Mouse (Mus musculus) 3134 (cell line): ENCODE measurements around the gene Chmp4b.

Source experiments
- DNase-seq: peaks from one replicate; pipeline ENCODE4 v3.0.0-alpha.2; 2011; ENCODE audit warnings: low spot score; ENCODE audit not compliant: insufficient read length; ENCODE audit errors: extremely low read depth

The Chmp4b gene

DNA sequence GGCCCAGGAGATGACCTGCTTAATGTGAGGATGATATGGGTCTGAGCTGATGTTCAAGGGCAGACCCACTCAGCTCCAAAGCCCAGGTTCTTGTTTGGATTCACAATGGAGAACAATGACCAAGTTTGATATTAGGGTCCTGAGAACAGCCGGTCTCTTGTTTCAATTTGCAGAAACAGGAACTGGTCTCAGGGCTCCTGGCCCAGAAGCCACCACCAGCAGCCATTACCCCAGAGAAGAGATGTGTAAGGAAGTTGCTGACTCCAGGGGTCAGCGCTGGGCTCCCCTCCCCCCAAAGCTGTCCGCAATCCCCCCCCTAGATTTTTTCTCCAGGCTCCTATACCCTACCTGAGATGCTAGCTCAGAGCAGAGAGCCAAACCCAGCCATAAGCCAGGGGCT is 62.5 kb downstream of the Chmp4b start:
- DNase-seq, result no peak

DNA sequence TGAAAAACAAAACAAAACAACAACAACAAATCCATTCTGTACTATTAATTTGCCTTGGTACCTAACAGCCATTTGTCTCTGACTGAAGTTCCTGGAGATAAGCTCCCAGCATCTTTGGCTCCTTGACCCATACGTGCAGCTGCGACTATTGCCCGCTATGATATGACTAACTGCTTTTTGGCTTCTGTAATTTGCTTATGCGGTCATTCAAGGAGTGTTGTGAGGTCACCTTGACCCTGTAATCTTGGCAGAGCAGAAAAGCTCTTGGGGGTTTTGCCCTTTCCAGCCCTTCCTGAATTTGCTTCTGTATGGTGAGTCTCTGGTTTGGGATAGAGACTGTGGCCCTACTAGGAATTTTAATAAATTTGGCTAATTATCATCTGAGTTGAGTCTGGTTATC is 65.1 kb downstream of the Chmp4b start:
- DNase-seq, result no peak

DNA sequence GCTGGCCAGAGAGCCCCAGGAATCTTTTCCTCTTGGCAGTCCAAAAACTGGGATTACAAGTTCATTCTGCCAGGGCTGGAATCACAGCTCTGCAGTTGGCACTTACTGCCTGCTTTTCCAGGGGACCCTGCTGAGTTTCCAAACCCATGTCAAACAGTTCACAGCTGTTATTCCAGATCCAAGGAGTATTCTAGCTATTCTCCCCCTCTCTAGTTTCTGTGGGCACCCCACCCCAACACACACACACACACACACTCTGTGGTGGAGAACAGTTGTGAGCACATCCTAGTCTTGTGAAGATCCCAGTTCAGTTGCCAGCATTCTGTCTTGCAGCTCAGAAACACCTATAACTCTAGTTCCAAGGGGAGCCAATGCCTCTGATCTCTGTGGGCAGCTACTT is 65.6 kb downstream of the Chmp4b start:
- no peak for DNase-seq

DNA sequence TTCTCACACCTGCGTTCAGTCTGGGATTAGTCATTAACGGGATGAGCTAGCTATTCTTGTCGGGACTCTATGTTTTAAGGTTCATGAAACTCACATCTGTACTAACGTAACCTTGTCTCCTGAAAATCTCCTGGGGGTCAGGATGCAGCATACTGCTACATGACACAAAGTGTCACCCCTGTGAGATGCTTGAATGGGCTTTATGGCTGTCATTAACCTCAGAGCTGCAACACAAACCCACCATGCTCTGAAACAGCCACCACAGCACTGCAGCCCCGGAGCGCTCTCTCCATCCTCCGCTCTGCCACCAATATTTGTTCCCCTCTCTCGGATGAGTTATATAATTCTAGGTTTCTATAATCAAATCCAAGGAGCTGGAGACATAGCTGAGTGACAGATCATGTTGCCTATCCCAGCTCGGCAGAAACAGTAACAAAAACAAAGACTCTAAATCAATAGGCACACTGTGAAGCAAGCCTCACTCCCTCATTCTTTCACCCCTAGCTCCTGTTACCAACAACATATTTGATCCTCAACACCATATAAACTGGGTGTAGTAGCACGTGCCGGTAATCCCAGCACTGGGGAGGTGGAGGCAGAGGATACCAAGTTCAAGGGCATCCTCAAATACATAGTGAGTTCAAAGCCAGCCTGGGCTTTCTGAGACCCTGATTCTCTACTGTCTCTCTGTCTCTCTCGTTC is 67.5 kb downstream of the Chmp4b start:
- no peak for DNase-seq

DNA sequence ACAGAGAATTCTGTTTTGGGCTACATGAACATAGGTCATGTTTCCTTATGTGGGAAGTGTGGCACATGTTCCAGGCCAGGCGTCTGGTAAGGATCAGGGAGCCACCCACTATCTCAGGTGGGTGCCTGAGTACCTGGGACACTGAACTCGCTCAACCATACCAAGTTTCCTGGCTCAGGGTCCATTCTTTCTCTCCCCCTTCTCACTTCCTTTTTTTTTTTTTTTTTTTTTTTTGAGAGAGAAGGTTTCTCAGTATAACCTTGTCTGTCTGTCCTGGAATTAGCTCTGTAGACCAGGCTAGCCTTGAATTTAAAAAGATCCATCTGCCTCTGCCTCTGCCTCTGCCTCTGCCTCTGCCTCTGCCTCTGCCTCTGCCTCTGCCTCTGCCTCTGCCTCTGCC is 68.8 kb downstream of the Chmp4b start:
- DNase-seq, result no peak

DNA sequence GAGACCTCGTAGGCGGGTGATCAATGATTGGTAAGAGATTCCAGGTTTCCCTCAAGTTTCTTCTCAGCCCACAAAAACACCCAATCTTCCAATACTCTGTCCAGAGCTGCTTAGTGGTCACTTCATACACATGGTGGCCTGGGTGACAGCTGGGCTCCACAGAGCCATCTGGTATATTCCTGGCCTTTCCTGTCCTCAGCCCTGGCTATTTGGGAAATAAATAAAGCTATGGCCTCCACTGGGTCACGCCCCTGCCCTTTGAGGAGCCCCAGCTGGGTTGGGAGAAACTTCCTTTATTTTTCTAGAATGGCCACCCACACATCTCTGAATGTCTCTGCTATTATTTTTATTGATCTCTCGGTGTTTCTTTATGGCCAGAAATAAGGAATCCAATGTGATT is 72.0 kb downstream of the Chmp4b start:
- DNase-seq, result no peak

DNA sequence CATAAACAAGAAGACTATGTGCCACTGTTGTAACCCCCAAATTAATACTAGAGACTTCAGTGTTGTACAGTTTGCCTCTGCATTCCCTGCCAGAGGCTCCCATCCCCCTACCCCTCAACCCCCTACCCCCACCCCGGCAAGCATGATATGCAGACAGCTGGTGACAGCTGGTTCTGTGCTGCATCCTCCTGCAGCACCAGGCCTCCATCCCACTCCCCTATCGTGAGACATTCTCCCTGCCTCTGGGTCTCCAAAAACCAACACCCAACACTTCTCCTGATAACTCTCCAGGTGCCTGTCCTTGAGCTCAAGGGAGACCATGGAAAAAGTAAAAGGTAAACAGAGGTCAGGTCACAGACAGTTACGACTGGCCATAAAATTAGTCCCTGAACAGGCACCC is 78.2 kb downstream of the Chmp4b start:
- no peak for DNase-seq

DNA sequence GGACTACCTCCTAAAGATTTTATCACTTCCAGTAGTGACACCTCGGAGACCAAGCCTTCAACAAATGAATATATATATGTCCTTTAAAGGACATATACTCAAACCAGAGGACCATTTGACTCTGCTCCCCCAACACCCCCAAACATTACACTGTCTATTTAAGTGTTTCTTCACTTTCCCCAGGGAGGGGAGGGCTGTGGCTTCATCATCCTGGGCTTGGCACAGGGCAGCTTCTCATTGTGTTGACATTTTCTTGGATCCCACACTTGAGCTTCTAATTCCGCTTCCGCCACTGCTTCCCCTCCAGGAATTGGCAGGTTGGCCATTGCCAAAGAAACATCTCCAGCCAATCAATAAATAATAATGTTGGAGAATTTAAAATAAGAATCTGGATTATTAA is 79.3 kb downstream of the Chmp4b start:
- DNase-seq, result no peak

DNA sequence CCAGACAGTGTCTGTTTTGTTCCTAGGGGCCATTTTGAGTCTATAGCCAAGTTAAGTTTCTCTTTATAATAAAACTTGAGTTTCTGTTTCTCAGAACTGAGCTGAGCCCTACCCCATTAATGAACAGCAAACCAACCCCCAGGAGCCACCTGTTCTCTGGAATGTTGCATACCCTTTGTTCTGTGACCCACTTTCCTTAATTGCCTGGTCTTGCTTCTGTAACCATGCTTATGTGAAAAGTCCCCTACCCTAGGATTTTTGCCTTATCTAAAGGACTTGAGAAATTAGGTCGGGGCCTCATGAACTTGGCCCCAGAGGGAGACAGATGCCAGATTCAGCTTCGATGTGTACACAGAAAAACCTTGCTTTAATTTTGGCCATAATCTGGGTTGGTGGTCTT is 80.4 kb downstream of the Chmp4b start:
- DNase-seq, result no peak

DNA sequence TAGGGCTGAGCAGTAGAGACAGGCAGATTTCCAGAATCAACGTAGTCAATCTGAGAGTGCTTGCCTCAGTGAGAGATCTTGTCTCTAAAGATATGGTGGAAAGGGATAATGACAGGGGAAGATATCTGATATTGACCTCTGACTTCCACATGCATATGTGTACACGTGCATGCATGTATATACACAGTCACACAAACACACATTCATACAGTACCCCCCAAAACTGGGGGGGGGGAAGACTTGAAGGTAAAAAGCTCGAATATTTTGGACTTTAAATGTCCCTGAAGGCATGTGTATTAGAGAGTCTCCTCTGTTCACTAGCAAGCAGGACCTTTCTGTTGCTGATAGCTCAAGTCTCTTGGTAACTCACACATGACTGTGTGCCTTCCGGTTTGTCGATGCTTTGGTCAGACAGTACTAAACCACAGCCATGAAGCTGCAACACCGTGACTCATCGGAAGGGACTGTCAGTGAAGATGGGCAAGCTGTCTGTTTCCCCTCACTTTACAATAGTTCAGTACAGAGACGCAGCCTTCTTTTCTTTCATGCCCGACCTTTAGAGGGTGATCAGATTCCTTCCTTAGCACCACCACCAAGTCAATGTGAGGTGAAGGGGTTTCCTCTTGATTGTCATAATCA is 81.1 kb downstream of the Chmp4b start:
- DNase-seq, result peak; percentile 26

DNA sequence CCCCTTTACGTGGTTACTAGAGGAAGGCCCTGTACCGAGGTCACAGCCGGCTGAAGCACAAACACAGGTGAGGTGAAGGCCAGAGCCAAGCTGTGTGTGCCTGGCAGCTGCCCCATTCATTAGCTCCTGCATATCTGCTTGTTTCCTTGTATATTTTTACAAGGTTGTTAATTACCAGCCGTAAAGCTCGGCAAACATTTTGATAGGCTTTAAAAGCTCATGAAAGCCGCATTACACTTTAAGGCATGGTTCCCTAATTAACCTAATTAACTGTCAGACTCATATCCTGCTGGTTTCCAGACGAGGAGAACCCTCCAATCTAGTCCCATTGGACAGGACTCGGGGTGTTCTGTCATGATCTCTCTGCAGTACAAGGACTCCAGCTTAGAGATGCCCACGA is 83.5 kb downstream of the Chmp4b start:
- DNase-seq, result no peak

DNA sequence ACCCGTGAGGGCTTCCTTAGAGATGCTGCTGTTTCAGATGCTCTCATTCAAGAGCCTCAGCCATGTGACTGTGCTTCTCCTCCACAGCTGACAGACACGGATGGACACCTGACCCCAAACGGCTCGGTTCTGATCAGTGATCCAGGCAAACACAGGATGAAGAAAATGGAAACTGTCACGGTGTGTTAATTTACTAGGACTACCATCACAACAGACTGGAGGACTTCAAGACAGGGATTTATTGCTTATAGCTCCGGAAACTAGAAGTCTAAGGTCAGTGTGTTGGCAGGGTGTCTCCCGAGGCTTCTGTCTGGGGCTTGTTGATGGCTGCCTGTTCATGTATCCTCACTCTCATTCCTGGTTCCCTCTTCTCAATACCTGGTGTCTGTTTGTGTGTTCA is 83.9 kb downstream of the Chmp4b start:
- no peak for DNase-seq

DNA sequence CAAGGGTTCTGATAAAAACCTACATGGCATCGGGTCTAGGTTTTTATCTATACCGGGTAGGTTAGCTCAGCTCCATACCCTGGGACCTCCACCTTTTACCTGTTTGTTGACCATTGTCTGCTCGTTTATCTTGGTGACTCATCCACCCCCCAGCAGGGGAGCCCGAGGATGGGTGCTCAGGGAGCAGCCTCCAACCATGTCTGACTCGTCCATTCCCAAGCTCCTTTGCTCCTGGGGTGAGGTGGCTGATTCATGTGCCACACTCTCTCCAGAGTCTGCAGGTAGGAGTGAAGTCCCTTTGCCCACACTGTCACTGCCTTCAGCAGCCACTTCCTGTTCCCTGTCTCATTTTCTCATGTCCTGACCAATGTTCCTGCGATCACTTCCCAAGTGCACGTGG is 84.5 kb downstream of the Chmp4b start:
- no peak for DNase-seq

DNA sequence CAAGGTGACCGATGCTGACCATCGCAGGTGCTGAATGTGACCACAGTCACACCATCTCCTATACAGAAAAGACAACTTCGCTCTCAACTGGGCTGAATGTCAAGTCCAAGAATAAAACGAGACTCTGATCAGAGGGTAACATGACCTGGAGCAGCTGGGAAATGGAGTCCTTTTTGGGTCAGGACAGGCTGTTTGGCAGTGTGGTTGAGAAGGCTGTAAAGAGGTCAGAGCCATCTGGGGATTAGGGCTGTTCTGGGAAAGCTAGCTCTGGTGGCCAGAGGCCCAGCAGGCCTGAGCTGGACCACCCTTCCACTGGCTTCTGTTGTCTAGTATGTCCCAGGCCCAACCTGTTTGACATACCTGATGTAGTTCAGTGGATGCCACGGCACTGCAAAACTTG is 87.1 kb downstream of the Chmp4b start:
- no peak for DNase-seq

DNA sequence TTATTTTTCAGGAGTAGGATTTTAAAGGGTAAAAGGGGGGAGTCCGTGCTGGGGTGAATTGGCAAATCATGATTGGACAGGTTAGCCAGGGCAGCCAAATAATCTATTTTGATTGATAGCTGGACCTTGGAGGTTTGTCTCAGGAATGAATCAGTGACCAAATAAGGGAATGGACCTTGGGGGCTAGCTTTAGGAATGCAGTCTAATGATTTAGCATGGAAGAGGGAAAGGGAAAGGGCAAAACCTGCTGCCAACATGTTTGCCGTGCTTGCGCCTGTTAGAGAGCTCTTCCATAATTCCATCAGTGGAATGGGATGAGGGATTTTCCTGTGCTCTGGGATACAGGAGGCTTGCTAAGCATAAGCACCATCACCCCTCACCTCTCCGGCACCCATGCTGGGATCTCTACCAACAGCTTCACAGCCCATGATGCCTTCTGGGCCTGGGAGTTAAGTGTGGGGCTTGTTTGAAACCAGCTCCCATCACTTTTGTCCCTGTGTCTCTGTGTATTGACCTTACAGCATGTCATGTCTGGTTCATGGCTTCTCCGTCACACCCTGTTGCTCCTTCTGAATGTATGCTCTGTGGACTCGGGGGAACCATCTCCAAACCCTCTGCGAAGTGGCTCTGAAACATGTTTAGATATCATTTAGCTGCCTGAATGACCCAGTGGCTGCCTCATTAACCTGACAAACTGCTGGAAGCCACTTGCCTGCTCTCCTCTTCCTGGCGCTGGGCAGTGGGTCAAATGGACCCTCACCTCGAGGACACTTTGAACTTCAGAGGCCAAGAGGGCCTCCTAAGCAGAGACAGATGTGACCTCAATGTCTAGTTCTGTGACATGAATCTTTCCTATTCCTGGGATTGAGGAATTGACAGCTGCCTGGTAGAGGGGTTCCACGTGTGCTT is 91.7 kb downstream of the Chmp4b start:
- DNase-seq, result peak; percentile 12

DNA sequence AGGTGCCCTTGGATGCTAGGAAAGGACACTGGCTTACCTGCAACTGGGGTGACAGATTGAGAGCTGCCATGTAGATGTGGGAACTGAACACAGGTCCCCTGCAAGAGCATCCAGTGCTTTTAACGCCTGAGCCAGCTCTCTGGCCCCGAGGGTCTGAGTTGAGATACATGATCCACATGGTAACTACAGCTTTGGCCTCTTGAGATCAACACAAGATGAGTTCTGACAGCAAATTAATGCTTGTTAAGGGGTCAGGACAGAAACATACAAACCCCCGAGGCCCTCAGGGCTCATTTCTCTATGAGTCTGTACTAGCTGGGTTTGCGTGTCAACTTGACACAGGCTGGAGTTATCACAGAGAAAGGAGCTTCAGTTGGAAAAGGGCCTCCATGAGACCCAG is 92.4 kb downstream of the Chmp4b start:
- DNase-seq, result no peak
